ENCODE assay signal across 8 mouse cellular contexts in the genomic region with DNA sequence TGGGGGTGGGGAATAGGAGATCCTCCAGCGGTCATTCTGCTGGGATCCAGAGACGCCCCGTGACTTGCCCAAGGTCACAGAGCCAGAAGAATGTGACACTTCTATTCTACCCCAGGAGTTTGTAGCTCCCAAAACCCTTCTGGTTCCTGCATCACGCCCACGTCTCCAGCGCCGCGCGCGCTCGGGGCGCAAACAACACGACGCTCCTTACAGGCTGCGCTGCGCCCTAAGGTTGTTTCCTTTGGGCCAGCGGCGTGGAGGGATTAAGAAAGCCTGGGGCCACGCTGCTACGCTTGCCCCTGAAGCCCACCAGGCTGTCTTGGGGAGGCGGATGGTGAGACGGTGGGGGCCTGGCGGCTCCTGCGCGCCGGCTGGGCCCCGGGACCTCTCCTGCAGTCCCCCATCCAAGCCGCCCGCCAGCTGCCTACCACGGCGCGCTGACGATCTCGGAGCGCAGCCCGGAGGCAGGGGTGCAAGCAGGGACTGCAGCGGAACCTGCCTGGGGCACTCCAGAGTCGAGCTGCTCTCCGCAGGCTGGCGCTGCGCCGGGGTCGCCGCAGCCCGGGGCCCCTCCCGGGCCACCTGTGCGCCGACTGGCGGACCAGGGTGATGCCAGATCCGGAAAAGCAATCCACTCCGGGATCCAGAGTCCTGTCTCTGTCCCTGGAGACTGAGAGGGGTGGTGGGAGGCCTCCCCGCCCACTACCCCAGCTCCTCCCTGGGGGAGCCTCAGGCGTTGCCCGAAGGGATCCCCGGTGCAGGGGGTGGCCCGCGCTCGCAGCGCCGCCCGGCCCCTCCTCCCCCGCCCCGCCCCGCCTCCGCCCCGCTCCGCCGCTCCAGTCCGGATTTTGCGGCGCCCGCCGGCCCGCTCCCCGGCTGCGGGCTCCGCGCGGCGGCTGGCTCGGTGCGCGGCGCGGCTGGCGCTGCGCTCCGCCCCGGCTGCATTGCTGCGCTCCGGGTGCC. TPM values are rescaled to one million over a fixed set of nuclear protein-coding genes. Genes with fewer than 3 reads are reported as not detected.
DNase-seq lines count a peak whose midpoint lies in the region; ATAC-seq and TF ChIP-seq lines count a peak whose summit lies in the region.

A gene (plus strand): TSS at position 881 of the 963 bp plus-strand sequence.

- no peak within 1 kb of the TSS for H3K9ac ChIP-seq in intestine, postnatal 0 days (ENCODE audit: low read depth, low read length)
- no peak within 1 kb of the TSS for H3K9ac ChIP-seq in liver, embryonic 11.5 days (ENCODE audit: low read depth, low read length)

- peak; percentile 53; the same call in 1 of the 2 replicates for ATAC-seq in intestine, postnatal 0 days
- ATAC-seq in liver, embryonic 11.5 days (replicated peaks; ENCODE audit: low FRiP score), result peak; percentile 43; the same call in 1 of the 2 replicates
- no peak for ATAC-seq in monocyte, adult 5-6 weeks (replicated peaks; ENCODE audit: insufficient number of reproducible peaks, low FRiP score, low TSS enrichment, poor library complexity, severe bottlenecking)

- WGBS in intestine, postnatal 0 days, result 1% methylated on average over 55 of the region's 91 CpGs
- WGBS in liver, embryonic 11.5 days, result 2% methylated on average over 57 of the region's 91 CpGs

- no peak within 1 kb of the TSS for H3K27ac ChIP-seq in intestine, postnatal 0 days (ENCODE audit: low read depth, low read length)
- H3K27ac ChIP-seq in liver, embryonic 11.5 days (ENCODE audit: low read depth, low read length), result no peak within 1 kb of the TSS

- peak within 1 kb of the TSS; percentile 54 for H3K4me3 ChIP-seq in intestine, postnatal 0 days (ENCODE audit: low read depth, low read length)
- H3K4me3 ChIP-seq in liver, embryonic 11.5 days (ENCODE audit: low read depth, low read length), result peak within 1 kb of the TSS; percentile 59

- no peaks in the 10 kb centered on the region for H3K36me3 ChIP-seq in intestine, postnatal 0 days (ENCODE audit: control insufficient read depth, insufficient read depth)
- no peaks in the 10 kb centered on the region for H3K36me3 ChIP-seq in liver, embryonic 11.5 days (ENCODE audit: control insufficient read depth, insufficient read depth, low read length)

- H3K4me2 ChIP-seq in intestine, postnatal 0 days (replicated peaks; ENCODE audit: low read depth), result peak within 1 kb of the TSS; percentile 92
- peak within 1 kb of the TSS; percentile 86 for H3K4me2 ChIP-seq in liver, embryonic 11.5 days

- TF ChIP-seq CTCF in intestine, postnatal 0 days (IDR thresholded peaks at IDR 0.05; ENCODE audit: low read depth), result no peak

- peak; percentile 20 to 60 for DNase-seq in urinary bladder, adult 18-20 months (ENCODE audit: low spot score in 2 of 2)
- DNase-seq in urinary bladder, postnatal 4 days (ENCODE audit: low spot score in 2 of 2), result no peak
- peak; percentile 65 for DNase-seq in embryo, embryonic 10 days (ENCODE audit: low spot score)
- peak; percentile 31 for DNase-seq in gastrocnemius, postnatal 14 days
- peak; percentile 51 for DNase-seq in liver, embryonic 11.5 days (ENCODE audit: low spot score)
- DNase-seq in retina, adult 2 months (ENCODE audit: low read depth, low spot score), result peak; percentile 68

- peaks cover 60% of the 10 kb centered on the region for H3K27me3 ChIP-seq in intestine, postnatal 0 days (replicated peaks; ENCODE audit: control insufficient read depth, insufficient read depth, low read length)
- H3K27me3 ChIP-seq in liver, embryonic 11.5 days (replicated peaks; ENCODE audit: control insufficient read depth, insufficient read depth, low read length), result peaks cover 88% of the 10 kb centered on the region

- H3K4me1 ChIP-seq in intestine, postnatal 0 days (replicated peaks; ENCODE audit: control insufficient read depth, insufficient read depth, low read length), result no peaks in the 10 kb centered on the region; the same call in 1 of the 2 replicates
- H3K4me1 ChIP-seq in liver, embryonic 11.5 days (replicated peaks; ENCODE audit: control insufficient read depth, insufficient read depth, low read length), result peaks cover 3% of the 10 kb centered on the region

- intact Hi-C loops in gastrocnemius, postnatal 14 days (cut with DNase I; ENCODE audit: low total_unique reads), result no loop called here

- no peaks in the 10 kb centered on the region for H3K9me3 ChIP-seq in intestine, postnatal 0 days (ENCODE audit: control insufficient read depth)
- H3K9me3 ChIP-seq in liver, embryonic 11.5 days (ENCODE audit: control insufficient read depth, low read length), result no peaks in the 10 kb centered on the region

RNA-seq across cellular contexts. Expression of the gene that starts here (rescaled TPM):
- 1 to 10 TPM; 3.5 to 4.2 TPM for total RNA-seq in gastrocnemius, postnatal 14 days (2021)
- polyA plus RNA-seq in intestine, postnatal 0 days (2015; fragmentation: Nextera tagmentation; extraction: Ambion mirVana), result 0.90 and 1.1 TPM in 2 replicates
- polyA plus RNA-seq in liver, embryonic 11.5 days (2014; fragmentation: Nextera tagmentation; extraction: Ambion mirVana), result 1.5 and 1.9 TPM in 2 replicates
- 3.3 to 6.8 TPM in 2 of 3 replicates, not detected in the other for total RNA-seq in monocyte, adult 5-6 weeks (2017)

Comparison
In these comparisons a context has a peak if more than half of its experiments do, and no peak if none do; other contexts are left out.
1. DNase-seq: peak in urinary bladder, adult 18-20 months (2 of 2), embryo, embryonic 10 days (single experiment), gastrocnemius, postnatal 14 days (single experiment), liver, embryonic 11.5 days (single experiment) and retina, adult 2 months (single experiment); none in urinary bladder, postnatal 4 days (0 of 2).